ENCODE assay signal across 13 mouse cellular contexts in genomic region chr10:60621470-60622170, GRCm38 (mm10).
A peak's percentile ranks its signal among the peaks of the same experiment; 100 is the strongest.
DNase-seq lines count a peak whose midpoint lies in the region; ATAC-seq and TF ChIP-seq lines count a peak whose summit lies in the region.
"Had no signal": no experiment of that assay in that cellular context is flagged by ENCODE, and none has a peak within 500 bp of the region (broad histone marks: within the 10 kb centered on the region; RNA-seq: fewer than 3 reads in every experiment).

No protein-coding gene starts in this region.

- ATAC-seq in hindbrain, postnatal 0 days = no peak
- ATAC-seq in liver, postnatal 0 days = no peak
- ATAC-seq in liver, embryonic 12.5 days = no peak
- ATAC-seq: forebrain, embryonic 16.5 days had no signal

- H3K4me3 ChIP-seq in hindbrain, postnatal 0 days (ENCODE audit: low read length) = no peak overlapping the region
- H3K4me3 ChIP-seq in hindbrain, embryonic 10.5 days = no peak overlapping the region
- no peak overlapping the region for H3K4me3 ChIP-seq in liver, postnatal 0 days (ENCODE audit: low read depth, low read length)
- no peak overlapping the region for H3K4me3 ChIP-seq in liver, embryonic 12.5 days
- H3K4me3 ChIP-seq: stomach, embryonic 15.5 days had no signal

- no peak for TF ChIP-seq EP300 in liver, postnatal 0 days (IDR thresholded peaks at IDR 0.05; ENCODE audit: low read depth)

- DNase-seq in hindbrain, postnatal 0 days (ENCODE audit: low spot score) = no peak
- DNase-seq in hindbrain, embryonic 10.5 days (ENCODE audit: low spot score) = no peak
- DNase-seq in liver, postnatal 0 days = no peak
- peak; percentile 11 for DNase-seq in NIH3T3 (ENCODE audit: low read depth)
- DNase-seq in thymus, postnatal 14 days = peak; percentile 50
- no peak for DNase-seq in adrenal gland, postnatal 4 days (ENCODE audit: low spot score in 2 of 2)
- no peak for DNase-seq in layer of hippocampus, postnatal 14 days (ENCODE audit: low spot score in 2 of 2)
- DNase-seq: cerebellum, adult 2 months; gastrocnemius, postnatal 10 days had no signal

- no peaks in the 10 kb centered on the region for H3K36me3 ChIP-seq in hindbrain, postnatal 0 days (ENCODE audit: insufficient read depth, low read length)
- H3K36me3 ChIP-seq in hindbrain, embryonic 10.5 days = no peaks in the 10 kb centered on the region
- H3K36me3 ChIP-seq in liver, postnatal 0 days (replicated peaks; ENCODE audit: insufficient read depth, low read length) = no peaks in the 10 kb centered on the region
- H3K36me3 ChIP-seq in liver, embryonic 12.5 days = no peaks in the 10 kb centered on the region
- H3K36me3 ChIP-seq: stomach, embryonic 15.5 days had no signal

- H3K27me3 ChIP-seq in hindbrain, postnatal 0 days (ENCODE audit: insufficient read depth, low read length) = no peaks in the 10 kb centered on the region; the same call in 1 of the 2 replicates
- no peaks in the 10 kb centered on the region for H3K27me3 ChIP-seq in hindbrain, embryonic 10.5 days (ENCODE audit: insufficient read depth, poor library complexity, severe bottlenecking)
- no peaks in the 10 kb centered on the region for H3K27me3 ChIP-seq in liver, postnatal 0 days (ENCODE audit: insufficient read depth, low read length)
- no peaks in the 10 kb centered on the region for H3K27me3 ChIP-seq in liver, embryonic 12.5 days (replicated peaks)
- H3K27me3 ChIP-seq: stomach, embryonic 15.5 days had no signal

- peaks cover 6% of the 10 kb centered on the region; the same call in 1 of the 2 replicates for H3K4me1 ChIP-seq in hindbrain, postnatal 0 days (ENCODE audit: insufficient read depth, low read length)
- H3K4me1 ChIP-seq in hindbrain, embryonic 10.5 days (replicated peaks) = peaks cover 28% of the 10 kb centered on the region
- H3K4me1 ChIP-seq in liver, postnatal 0 days (ENCODE audit: insufficient read depth) = no peaks in the 10 kb centered on the region
- no peaks in the 10 kb centered on the region for H3K4me1 ChIP-seq in liver, embryonic 12.5 days
- H3K4me1 ChIP-seq: stomach, embryonic 15.5 days had no signal

- no peaks in the 10 kb centered on the region for H3K9me3 ChIP-seq in hindbrain, postnatal 0 days (ENCODE audit: low read length)
- H3K9me3 ChIP-seq in hindbrain, embryonic 10.5 days = no peaks in the 10 kb centered on the region
- H3K9me3 ChIP-seq in liver, postnatal 0 days (ENCODE audit: low read length) = no peaks in the 10 kb centered on the region
- no peaks in the 10 kb centered on the region for H3K9me3 ChIP-seq in liver, embryonic 12.5 days (replicated peaks)
- H3K9me3 ChIP-seq: stomach, embryonic 15.5 days had no signal

- peak; percentile 22; the same call in 1 of the 2 replicates for TF ChIP-seq CTCF in hindbrain, postnatal 0 days (IDR thresholded peaks at IDR 0.05; ENCODE audit: low read depth)
- peak; percentile 37; the same call in 1 of the 2 replicates for TF ChIP-seq CTCF in liver, postnatal 0 days (IDR thresholded peaks at IDR 0.05; ENCODE audit: low read depth)

- no peak overlapping the region for H3K27ac ChIP-seq in hindbrain, postnatal 0 days
- no peak overlapping the region for H3K27ac ChIP-seq in hindbrain, embryonic 10.5 days
- no peak overlapping the region for H3K27ac ChIP-seq in liver, postnatal 0 days (ENCODE audit: low read depth)
- no peak overlapping the region for H3K27ac ChIP-seq in liver, embryonic 12.5 days
- H3K27ac ChIP-seq: stomach, embryonic 15.5 days had no signal

- no peak overlapping the region for H3K4me2 ChIP-seq in hindbrain, postnatal 0 days (ENCODE audit: low read depth, low read length)
- H3K4me2 ChIP-seq in liver, postnatal 0 days (ENCODE audit: low read depth, low read length) = no peak overlapping the region
- no peak overlapping the region for H3K4me2 ChIP-seq in liver, embryonic 12.5 days
- H3K4me2 ChIP-seq: heart, embryonic 11.5 days; stomach, embryonic 15.5 days had no signal

- no peak overlapping the region for H3K9ac ChIP-seq in hindbrain, postnatal 0 days (replicated peaks; ENCODE audit: low read length)
- no peak overlapping the region for H3K9ac ChIP-seq in liver, postnatal 0 days (replicated peaks)
- no peak overlapping the region for H3K9ac ChIP-seq in liver, embryonic 12.5 days
- H3K9ac ChIP-seq: stomach, embryonic 15.5 days had no signal

- 88% methylated on average over 8 of the region's 8 CpGs for WGBS in hindbrain, postnatal 0 days
- 82% methylated on average over 8 of the region's 8 CpGs for WGBS in hindbrain, embryonic 10.5 days
- 78% methylated on average over 8 of the region's 8 CpGs for WGBS in liver, postnatal 0 days (ENCODE audit: insufficient replicate concordance)
- 61% methylated on average over 8 of the region's 8 CpGs for WGBS in liver, embryonic 12.5 days (ENCODE audit: insufficient replicate concordance)

Comparison
In these comparisons a context has a peak if more than half of its experiments do, and no peak if none do; other contexts are left out.
1. DNase-seq: peak in NIH3T3 (single experiment) and thymus, postnatal 14 days (single experiment); none in hindbrain, postnatal 0 days (single experiment), hindbrain, embryonic 10.5 days (single experiment), liver, postnatal 0 days (single experiment), adrenal gland, postnatal 4 days (0 of 2) and layer of hippocampus, postnatal 14 days (0 of 2).